Mouse (Mus musculus): ENCODE measurements around the gene Zfp386.

GRCm38 (mm10) chr12:116054342-116054741 is 6.8 kb downstream of the Zfp386 start:
- TF ChIP-seq CTCF (IDR thresholded peaks at IDR 0.05; ENCODE audit: borderline replicate concordance, control insufficient read depth, extremely low read depth, insufficient read depth, low read length, poor library complexity) (no peak), POLR2A (IDR thresholded peaks at IDR 0.05; ENCODE audit: control insufficient read depth, extremely low read depth, insufficient read depth, low read length, poor library complexity) (no peak)

Measured in thymus, adult 2 months (tissue).